Mouse (Mus musculus): ENCODE results near the gene Aox1. TPM values are rescaled to one million over a fixed set of nuclear protein-coding genes. Genes with fewer than 3 reads are reported as not detected.

Gene Aox1
- polyA plus RNA-seq, 1 experiment from 2014 or later: 0.07 TPM

DNA sequence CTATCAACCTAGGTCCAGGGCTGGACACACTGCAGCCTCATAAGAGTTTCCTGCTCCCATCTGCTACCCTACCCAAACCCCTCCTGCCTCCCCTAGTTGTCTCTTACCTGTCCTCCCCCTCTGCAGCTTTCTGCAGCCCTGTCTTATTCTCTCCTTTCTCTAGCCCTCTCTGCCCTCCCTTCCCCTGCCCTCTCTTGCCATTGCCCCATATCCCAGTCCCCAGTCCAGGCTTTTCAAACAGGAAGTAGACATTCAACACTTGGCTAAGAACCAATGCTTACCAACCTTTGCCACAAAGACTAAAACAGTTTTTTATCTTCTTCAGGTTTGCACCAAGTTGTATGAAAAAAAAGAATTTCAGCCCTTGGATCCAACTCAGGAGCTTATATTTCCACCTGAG is 108.2 kb downstream of the Aox1 start:
- DNase-seq (ENCODE audit: low spot score) (no peak), ATAC-seq (replicated peaks; ENCODE audit: low FRiP score) (no peak)
- Histone ChIP-seq H3K9ac (ENCODE audit: low read depth, low read length) (no peak overlapping the region), H3K9me3 (ENCODE audit: control insufficient read depth, low read length) (no peaks in the 10 kb centered on the region), H3K4me1 (replicated peaks; ENCODE audit: control insufficient read depth, insufficient read depth, low read length) (no peaks in the 10 kb centered on the region), H3K27me3 (replicated peaks; ENCODE audit: control insufficient read depth, insufficient read depth, low read length) (no peaks in the 10 kb centered on the region), H3K36me3 (ENCODE audit: control insufficient read depth, insufficient read depth, low read length) (no peaks in the 10 kb centered on the region), H3K4me3 (ENCODE audit: low read depth, low read length) (no peak overlapping the region), H3K4me2 (no peak overlapping the region), H3K27ac (ENCODE audit: low read depth, low read length) (no peak overlapping the region)

DNA sequence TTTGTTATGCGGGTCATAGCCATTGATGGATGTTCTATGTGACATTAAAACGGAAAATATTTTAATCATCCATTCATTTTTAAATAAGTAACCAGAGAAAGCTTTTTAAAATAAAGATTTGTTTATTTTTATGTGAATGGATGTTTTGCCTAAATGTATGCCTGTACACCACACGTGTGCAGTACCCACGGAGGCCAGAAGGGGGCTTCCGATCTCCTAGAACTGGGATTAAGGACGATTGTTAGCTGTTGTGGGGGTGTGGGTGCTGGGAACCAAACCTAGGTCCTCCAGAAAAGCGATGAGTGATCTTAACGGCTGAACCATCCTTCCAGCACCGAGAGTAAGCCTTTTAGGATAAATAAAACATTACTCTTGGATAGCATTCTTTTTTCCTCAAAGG is 109.3 kb downstream of the Aox1 start:
- Histone ChIP-seq H3K27me3 (replicated peaks; ENCODE audit: control insufficient read depth, insufficient read depth, low read length) (no peaks in the 10 kb centered on the region), H3K27ac (ENCODE audit: low read depth, low read length) (no peak overlapping the region), H3K9ac (ENCODE audit: low read depth, low read length) (no peak overlapping the region), H3K9me3 (ENCODE audit: control insufficient read depth, low read length) (no peaks in the 10 kb centered on the region), H3K4me3 (ENCODE audit: low read depth, low read length) (no peak overlapping the region), H3K4me2 (no peak overlapping the region), H3K36me3 (ENCODE audit: control insufficient read depth, insufficient read depth, low read length) (no peaks in the 10 kb centered on the region), H3K4me1 (replicated peaks; ENCODE audit: control insufficient read depth, insufficient read depth, low read length) (no peaks in the 10 kb centered on the region)
- WGBS: 86% methylated on average over 9 of the region's 9 CpGs
- DNase-seq (ENCODE audit: low spot score): no peak
- ATAC-seq (replicated peaks; ENCODE audit: low FRiP score): no peak

DNA sequence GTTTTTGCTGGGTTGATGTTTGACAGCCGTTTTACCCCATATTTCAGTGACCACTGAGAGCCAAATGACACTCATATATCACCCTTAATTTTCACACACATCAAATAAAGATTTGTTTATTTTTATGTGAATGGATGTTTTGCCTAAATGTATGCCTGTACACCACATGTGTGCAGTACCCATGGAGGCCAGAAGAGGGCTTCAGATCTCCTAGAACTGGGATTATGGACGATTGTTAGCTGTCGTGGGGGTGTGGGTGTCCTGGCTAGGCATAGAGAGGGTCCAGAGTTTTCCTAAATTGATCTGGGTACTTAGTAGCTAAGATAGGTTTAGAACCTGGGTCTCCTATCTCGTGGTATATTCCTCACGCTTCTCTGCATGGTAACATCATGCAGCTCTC is 110.9 kb downstream of the Aox1 start:
- H3K36me3 ChIP-seq (ENCODE audit: control insufficient read depth, insufficient read depth, low read length): no peaks in the 10 kb centered on the region
- H3K9ac ChIP-seq (ENCODE audit: low read depth, low read length): no peak overlapping the region
- ATAC-seq (replicated peaks; ENCODE audit: low FRiP score) (no peak), DNase-seq (ENCODE audit: low spot score) (no peak)
- whole genome bisulfite sequencing: 75% methylated on average over 5 of the region's 5 CpGs
- no peaks in the 10 kb centered on the region for H3K9me3 ChIP-seq (ENCODE audit: control insufficient read depth, low read length)
- no peaks in the 10 kb centered on the region for H3K4me1 ChIP-seq (replicated peaks; ENCODE audit: control insufficient read depth, insufficient read depth, low read length)
- no peak overlapping the region for H3K4me3 ChIP-seq (ENCODE audit: low read depth, low read length)
- no peak overlapping the region for H3K4me2 ChIP-seq
- H3K27ac ChIP-seq (ENCODE audit: low read depth, low read length): no peak overlapping the region
- no peaks in the 10 kb centered on the region for H3K27me3 ChIP-seq (replicated peaks; ENCODE audit: control insufficient read depth, insufficient read depth, low read length)

DNA sequence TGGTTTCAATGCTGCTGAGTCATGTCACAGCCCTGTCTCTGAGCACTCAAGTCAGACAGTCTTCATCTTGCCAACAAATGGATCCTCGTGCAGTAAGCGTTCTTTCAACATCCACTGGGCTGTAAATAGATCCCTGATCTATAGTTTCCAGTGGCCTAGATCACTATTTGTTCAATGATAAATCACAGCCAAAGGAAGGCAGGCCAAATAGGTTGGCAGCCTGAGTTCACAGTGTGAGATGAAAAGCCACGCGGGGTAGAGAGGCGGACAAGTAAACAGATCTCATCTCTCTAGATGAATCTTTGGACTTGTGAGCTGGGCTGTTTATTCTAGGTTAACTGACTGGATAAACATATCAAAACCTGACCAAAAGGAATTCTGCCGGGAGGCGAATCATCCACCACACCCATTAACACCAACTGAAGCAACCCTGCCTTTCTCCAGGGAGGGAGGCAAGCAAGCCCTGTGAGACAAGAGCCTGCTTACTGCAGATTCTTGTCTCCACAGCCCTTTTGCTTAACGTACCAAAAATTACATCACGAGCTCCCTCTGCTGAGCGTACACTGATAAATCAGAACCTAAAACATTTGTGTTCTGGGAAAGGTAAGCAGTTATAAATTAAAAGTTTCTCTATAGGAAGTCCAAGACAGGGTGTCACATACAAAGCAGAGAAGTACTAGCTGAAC is 114.8 kb downstream of the Aox1 start:
- WGBS: 59% methylated on average over 10 of the region's 10 CpGs
- Histone ChIP-seq H3K4me1 (replicated peaks; ENCODE audit: control insufficient read depth, insufficient read depth, low read length) (no peaks in the 10 kb centered on the region), H3K9me3 (ENCODE audit: control insufficient read depth, low read length) (no peaks in the 10 kb centered on the region), H3K4me2 (no peak overlapping the region), H3K27ac (ENCODE audit: low read depth, low read length) (no peak overlapping the region), H3K36me3 (ENCODE audit: control insufficient read depth, insufficient read depth, low read length) (no peaks in the 10 kb centered on the region), H3K4me3 (ENCODE audit: low read depth, low read length) (no peak overlapping the region), H3K27me3 (replicated peaks; ENCODE audit: control insufficient read depth, insufficient read depth, low read length) (no peaks in the 10 kb centered on the region), H3K9ac (ENCODE audit: low read depth, low read length) (no peak overlapping the region)
- DNase-seq (ENCODE audit: low spot score) (no peak), ATAC-seq (replicated peaks; ENCODE audit: low FRiP score) (no peak)

DNA sequence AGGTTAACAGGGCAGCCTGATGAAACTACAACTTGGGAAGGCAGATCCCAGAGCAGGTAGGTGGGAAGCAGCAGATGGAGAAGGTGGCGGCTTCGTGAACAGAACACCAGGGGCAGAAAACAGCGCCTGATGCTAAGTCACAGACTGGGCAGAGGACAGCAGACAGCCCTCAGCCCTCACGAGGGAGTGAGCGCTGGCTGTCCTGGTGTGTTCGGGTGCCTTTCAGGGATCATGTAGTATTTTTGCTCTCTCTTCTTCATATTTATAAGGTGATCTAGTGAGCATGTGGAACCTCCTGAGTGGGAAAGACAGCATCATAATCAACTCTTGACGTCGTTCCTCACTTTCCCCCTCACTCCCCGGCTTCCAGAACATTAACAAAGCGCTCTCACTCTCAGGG is 116.3 kb downstream of the Aox1 start:
- 85% methylated on average over 10 of the region's 10 CpGs for WGBS
- ATAC-seq (replicated peaks; ENCODE audit: low FRiP score): no peak

DNA sequence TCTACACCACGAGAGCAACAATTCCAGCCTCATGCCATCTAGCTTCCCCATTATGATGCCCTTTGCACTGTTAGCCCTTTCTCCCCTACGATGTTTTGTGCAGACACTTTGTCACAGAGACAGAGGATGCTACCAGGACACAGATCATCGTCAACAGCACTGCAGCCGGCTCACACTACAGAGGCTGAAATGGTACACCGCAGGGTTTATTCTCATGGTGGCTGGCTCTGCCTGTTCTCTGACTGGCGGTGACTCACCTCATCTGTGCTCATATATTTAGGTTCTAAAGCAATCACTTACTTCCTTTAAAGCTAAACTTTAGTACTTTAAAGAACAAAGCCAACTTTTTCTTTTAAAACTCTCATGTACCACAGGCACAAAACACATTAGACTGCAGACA is 118.0 kb downstream of the Aox1 start:
- H3K9ac ChIP-seq (ENCODE audit: low read depth, low read length): no peak overlapping the region
- H3K9me3 ChIP-seq (ENCODE audit: control insufficient read depth, low read length): no peaks in the 10 kb centered on the region
- no peaks in the 10 kb centered on the region for H3K27me3 ChIP-seq (replicated peaks; ENCODE audit: control insufficient read depth, insufficient read depth, low read length)
- ATAC-seq (replicated peaks; ENCODE audit: low FRiP score) (no peak), DNase-seq (ENCODE audit: low spot score) (no peak)
- no peak overlapping the region for H3K4me2 ChIP-seq
- H3K27ac ChIP-seq (ENCODE audit: low read depth, low read length): no peak overlapping the region
- 65% methylated on average over 6 of the region's 6 CpGs for WGBS
- H3K4me3 ChIP-seq (ENCODE audit: low read depth, low read length): no peak overlapping the region
- no peaks in the 10 kb centered on the region for H3K4me1 ChIP-seq (replicated peaks; ENCODE audit: control insufficient read depth, insufficient read depth, low read length)
- no peaks in the 10 kb centered on the region for H3K36me3 ChIP-seq (ENCODE audit: control insufficient read depth, insufficient read depth, low read length)

More for the DNA sequence above, 116.3 kb downstream of the Aox1 start:
- no peak overlapping the region for H3K4me2 ChIP-seq
- no peaks in the 10 kb centered on the region for H3K36me3 ChIP-seq (ENCODE audit: control insufficient read depth, insufficient read depth, low read length)
- no peaks in the 10 kb centered on the region for H3K9me3 ChIP-seq (ENCODE audit: control insufficient read depth, low read length)
- no peaks in the 10 kb centered on the region for H3K4me1 ChIP-seq (replicated peaks; ENCODE audit: control insufficient read depth, insufficient read depth, low read length)
- H3K4me3 ChIP-seq (ENCODE audit: low read depth, low read length): no peak overlapping the region
- H3K9ac ChIP-seq (ENCODE audit: low read depth, low read length): no peak overlapping the region
- no peak for DNase-seq (ENCODE audit: low spot score)
- no peaks in the 10 kb centered on the region for H3K27me3 ChIP-seq (replicated peaks; ENCODE audit: control insufficient read depth, insufficient read depth, low read length)
- no peak overlapping the region for H3K27ac ChIP-seq (ENCODE audit: low read depth, low read length)

DNA sequence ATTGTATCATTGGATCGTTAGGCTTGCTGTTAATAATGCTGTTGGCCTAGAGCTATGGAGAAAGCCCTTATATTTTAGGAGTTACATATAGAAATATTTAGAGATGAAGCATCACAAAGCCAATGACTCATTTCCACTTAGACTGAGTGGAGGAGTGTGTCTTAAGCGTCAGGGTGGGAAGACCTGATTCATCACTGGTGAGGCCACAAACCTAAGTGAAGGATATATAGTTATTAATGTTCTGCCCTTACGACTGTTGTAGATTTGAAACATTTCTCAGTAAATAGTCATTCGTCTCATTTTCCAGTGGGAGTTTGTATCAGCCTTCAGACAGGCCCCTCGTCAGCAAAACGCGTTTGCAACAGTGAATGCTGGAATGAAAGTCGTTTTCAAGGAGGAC is 122.5 kb downstream of the Aox1 start:
- 66% methylated on average over 8 of the region's 8 CpGs for WGBS
- DNase-seq (ENCODE audit: low spot score) (no peak), ATAC-seq (replicated peaks; ENCODE audit: low FRiP score) (no peak)
- Histone ChIP-seq H3K9ac (ENCODE audit: low read depth, low read length) (no peak overlapping the region), H3K4me2 (no peak overlapping the region), H3K4me1 (replicated peaks; ENCODE audit: control insufficient read depth, insufficient read depth, low read length) (no peaks in the 10 kb centered on the region), H3K9me3 (ENCODE audit: control insufficient read depth, low read length) (no peaks in the 10 kb centered on the region), H3K27me3 (replicated peaks; ENCODE audit: control insufficient read depth, insufficient read depth, low read length) (no peaks in the 10 kb centered on the region), H3K27ac (ENCODE audit: low read depth, low read length) (no peak overlapping the region), H3K36me3 (ENCODE audit: control insufficient read depth, insufficient read depth, low read length) (no peaks in the 10 kb centered on the region), H3K4me3 (ENCODE audit: low read depth, low read length) (no peak overlapping the region)

Other genes with a start within 250 kb of the Aox1 start
- 15.3 and 18.2 TPM in 2 replicates for gene Sgo2a, start 34.0 kb upstream of the Aox1 start, polyA plus RNA-seq (2014; fragmentation: Nextera tagmentation; extraction: Ambion mirVana)
- gene Kctd18, start 11.0 kb upstream of the Aox1 start, polyA plus RNA-seq (2014; fragmentation: Nextera tagmentation; extraction: Ambion mirVana): 9.0 and 9.2 TPM in 2 replicates
- gene Aox3, start 83.2 kb downstream of the Aox1 start, polyA plus RNA-seq (2014; fragmentation: Nextera tagmentation; extraction: Ambion mirVana): not detected in 2 replicates
- gene Aox4, start 180.5 kb downstream of the Aox1 start, polyA plus RNA-seq (2014; fragmentation: Nextera tagmentation; extraction: Ambion mirVana): 1.7 and 2.3 TPM in 2 replicates
- gene Aox2, start 248.4 kb downstream of the Aox1 start, polyA plus RNA-seq (2014; fragmentation: Nextera tagmentation; extraction: Ambion mirVana): not detected in 2 replicates